Mouse (Mus musculus) liver, adult 2 months (tissue): Measurements from ENCODE around the gene Hpn.

Experiments
- CTCF ChIP-seq: fragments of 200-500 bp; IDR thresholded peaks from 2 replicates; pipeline ENCODE4 v1.5.1; 2011; ENCODE audit warnings: low read depth, low read length, control low read depth
- POLR2A ChIP-seq: fragments of 200-500 bp; IDR thresholded peaks from 2 replicates; pipeline ENCODE4 v1.6.1; 2011; ENCODE audit warnings: low read length, control low read depth; ENCODE audit not compliant: insufficient read depth; ENCODE audit errors: extremely low read depth

DNA sequence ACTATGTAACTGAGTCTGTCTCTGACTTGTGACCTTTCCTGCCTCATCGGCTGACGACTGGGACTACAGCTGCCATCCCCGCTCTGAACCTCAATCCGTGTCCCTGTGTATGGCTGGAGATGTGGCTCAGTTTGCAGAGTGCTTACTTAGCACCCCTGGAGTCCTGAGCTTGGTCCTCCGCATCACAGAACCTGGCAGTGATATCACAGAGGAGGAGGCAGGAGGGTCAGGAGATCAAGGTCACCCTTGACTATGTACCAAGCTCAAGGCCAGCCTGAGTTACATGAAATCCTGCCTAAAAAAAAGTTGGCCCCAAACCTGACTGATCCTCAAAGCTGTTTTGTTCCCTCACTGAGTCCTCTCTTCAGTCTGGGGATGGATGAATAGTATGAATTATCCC, 57.4 kb downstream of the Hpn start:
- TF ChIP-seq CTCF (no peak), POLR2A (no peak)
